Mouse (Mus musculus) MEL (cell line): Measurements from ENCODE around the gene Socs1.

ENCODE experiments used
- BHLHE40 ChIP-seq: IDR thresholded peaks from 2 replicates; pipeline ENCODE4 v1.6.1; 2012; ENCODE audit warnings: low read depth, mild to moderate bottlenecking, inconsistent platforms, low read length, improper control_type of control experiment, borderline replicate concordance
- CTCF ChIP-seq, 3 experiments: IDR thresholded peaks in 2 of 3; conservative IDR thresholded peaks in 1 of 3; 2 replicates each; pipeline ENCODE4 v1.5.1; 2011 to 2012; ENCODE audit warnings: low read length in 3 of 3, low read depth in 2 of 3, mild to moderate bottlenecking in 2 of 3, improper control_type of control experiment in 1 of 3, inconsistent platforms in 1 of 3, mixed read lengths in 1 of 3, moderate library complexity in 1 of 3; ENCODE audit not compliant: control insufficient read depth in 1 of 3, insufficient read depth in 1 of 3, poor library complexity in 1 of 3, severe bottlenecking in 1 of 3
- EP300 ChIP-seq, 2 experiments: IDR thresholded peaks; 2 replicates each; pipeline ENCODE4 v1.6.1; 2011; ENCODE audit warnings: improper control_type of control experiment in 2 of 2, low read length in 2 of 2, low read depth in 1 of 2, mild to moderate bottlenecking in 1 of 2
- NELFE ChIP-seq: IDR thresholded peaks from 2 replicates; pipeline ENCODE4 v1.6.1; 2011; ENCODE audit warnings: low read depth, low read length, improper control_type of control experiment
- POLR2A ChIP-seq, 2 experiments: IDR thresholded peaks; 2 replicates each; pipeline ENCODE4 v1.6.1; 2011 to 2012; ENCODE audit warnings: low read length in 2 of 2, mild to moderate bottlenecking in 2 of 2, control low read depth in 1 of 2, improper control_type of control experiment in 1 of 2, low read depth in 1 of 2, moderate library complexity in 1 of 2; ENCODE audit not compliant: control insufficient read depth in 1 of 2, insufficient read depth in 1 of 2, poor library complexity in 1 of 2
- SIN3A ChIP-seq: IDR thresholded peaks from 2 replicates; pipeline ENCODE4 v1.6.1; 2012; ENCODE audit warnings: low read length, improper control_type of control experiment, inconsistent platforms
- USF1 ChIP-seq: IDR thresholded peaks from 2 replicates; pipeline ENCODE4 v1.6.1; 2014; ENCODE audit warnings: low read depth, mild to moderate bottlenecking, inconsistent platforms, low read length, improper control_type of control experiment, moderate library complexity

DNA sequence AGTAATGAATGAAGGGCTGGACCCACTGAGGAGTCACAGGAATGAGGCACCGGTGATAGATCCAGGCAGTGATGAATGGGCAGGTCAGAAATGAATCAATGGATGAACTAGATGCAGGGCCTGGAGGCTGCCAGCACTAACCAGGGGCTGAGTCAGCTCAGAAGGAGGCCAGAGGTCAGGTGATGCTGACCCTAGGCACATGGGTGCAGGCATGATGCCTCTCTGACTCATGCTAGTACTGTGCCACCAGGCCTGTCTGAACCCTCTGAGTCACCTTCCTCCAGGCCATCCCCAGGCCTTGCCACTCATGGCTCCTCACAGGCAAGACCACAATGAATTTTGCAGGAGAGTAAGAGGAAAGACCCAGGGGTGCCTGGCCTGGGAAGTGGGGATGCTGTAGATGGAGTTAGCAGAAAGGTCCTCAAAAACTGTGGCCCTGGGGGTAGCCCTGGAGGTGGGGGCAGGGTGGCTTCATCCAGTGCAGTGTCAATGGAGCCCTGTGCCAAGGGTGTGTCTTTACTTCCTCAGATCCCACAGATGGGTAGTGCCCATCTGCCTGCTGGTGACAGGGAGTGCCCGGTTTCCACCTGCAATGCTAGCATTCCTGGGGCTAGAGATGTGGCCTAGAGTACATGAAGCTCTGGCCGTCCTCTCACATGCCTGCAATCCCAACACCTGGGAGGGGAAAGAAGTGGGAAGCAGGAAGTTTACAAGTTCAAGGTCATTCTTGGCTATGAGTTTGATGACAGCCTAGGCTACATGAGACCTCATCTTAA lies 30.6 kb downstream of the Socs1 start:
- no peak for TF ChIP-seq EP300 (IDR thresholded peaks at IDR 0.05; ENCODE audit: low read depth in 1 of 2, low read length in 2 of 2)
- TF ChIP-seq CTCF (IDR thresholded peaks at IDR 0.05 in 2 of 3, conservative IDR thresholded peaks at IDR 0.05 in 1 of 3; ENCODE audit: control insufficient read depth in 1 of 3, insufficient read depth in 1 of 3, low read depth in 2 of 3, low read length in 3 of 3, poor library complexity in 1 of 3, severe bottlenecking in 1 of 3) = no peak
- TF ChIP-seq USF1 = no peak
- no peak for TF ChIP-seq POLR2A (IDR thresholded peaks at IDR 0.05; ENCODE audit: control insufficient read depth in 1 of 2, insufficient read depth in 1 of 2, low read depth in 1 of 2, low read length in 2 of 2, poor library complexity in 1 of 2)
- TF ChIP-seq BHLHE40 = no peak
- TF ChIP-seq NELFE = no peak
- TF ChIP-seq SIN3A = no peak
